Mouse (Mus musculus): ENCODE data around the gene Ifi211. TPM values are rescaled to one million over a fixed set of nuclear protein-coding genes. Genes with fewer than 3 reads are reported as not detected.
"Not testable (repeated sequence)": the region's sequence is repeated elsewhere in the genome, so short reads cannot be mapped to it uniquely, and the experiment has no call there.

Gene Ifi211
- total RNA-seq, 2 experiments from 2014 or later = 3.1 to 5.3 TPM

DNA sequence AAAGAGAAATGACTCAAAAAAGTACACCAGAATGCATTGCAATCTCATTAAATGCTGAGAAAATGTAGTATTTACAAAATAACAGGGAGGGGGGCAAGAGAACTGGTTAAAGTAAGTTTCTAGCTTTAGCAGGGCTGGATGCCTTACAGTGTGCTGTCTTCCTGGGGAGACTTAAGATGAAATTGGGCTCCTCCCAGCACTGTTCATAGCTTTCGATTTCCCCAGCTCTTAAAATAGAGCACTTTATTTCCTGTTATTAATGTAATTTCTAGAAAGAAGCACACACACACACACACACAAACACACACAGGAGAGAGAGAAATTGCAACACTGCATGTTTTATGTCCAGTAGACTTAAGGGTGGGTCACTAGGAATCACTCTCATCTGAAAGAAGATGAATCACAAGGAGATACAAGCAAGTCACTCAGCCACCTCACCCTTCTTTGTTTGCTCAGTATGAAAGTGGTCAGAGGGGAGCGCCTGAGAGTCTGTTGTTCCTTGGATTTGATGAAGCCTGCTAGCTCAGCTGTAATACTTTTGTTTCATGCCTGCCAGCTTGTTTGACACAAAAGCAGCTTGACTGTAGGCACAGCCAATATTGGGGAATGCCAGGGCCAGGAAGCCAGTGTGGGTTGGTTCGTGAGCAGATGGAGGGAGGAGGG lies 32.7 kb downstream of the Ifi211 start:
- not testable (repeated sequence) for DNase-seq (ENCODE audit: low spot score in 2 of 2)

DNA sequence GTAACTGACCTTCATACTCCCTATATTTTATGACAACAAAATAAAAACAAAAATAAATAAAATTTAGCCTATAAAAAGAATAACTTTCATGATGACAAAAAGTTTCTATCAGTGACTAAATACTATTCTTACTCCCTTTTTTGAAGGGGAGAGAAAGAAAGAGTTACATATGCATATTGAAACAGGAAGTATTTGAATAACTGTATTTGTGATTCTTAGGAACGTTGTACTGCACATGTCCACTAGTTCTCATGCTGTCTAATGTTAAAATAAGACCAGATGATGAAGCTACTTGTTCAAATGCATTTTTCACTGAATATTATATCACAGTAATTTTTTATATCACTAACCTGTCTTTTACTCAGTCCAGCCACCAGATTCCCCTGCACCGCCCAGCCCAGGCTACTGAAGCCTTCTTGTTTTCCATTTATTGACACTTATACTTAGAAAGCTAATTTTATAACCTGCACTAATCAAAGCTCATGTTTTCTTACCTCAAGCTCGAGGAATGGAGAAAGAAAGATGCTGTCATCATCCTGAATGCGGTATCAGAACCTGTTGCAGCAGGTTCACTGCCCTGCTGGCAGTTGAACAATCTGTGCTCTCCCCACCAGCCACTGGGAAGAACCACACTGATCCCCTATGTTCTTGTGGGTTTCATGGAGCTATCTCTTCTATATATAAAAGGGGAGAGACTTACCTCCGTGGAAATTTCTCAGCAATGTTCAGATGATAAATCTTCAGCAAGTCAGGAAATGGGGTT lies 33.4 kb downstream of the Ifi211 start:
- not testable (repeated sequence) for DNase-seq (ENCODE audit: low spot score in 2 of 2)

DNA sequence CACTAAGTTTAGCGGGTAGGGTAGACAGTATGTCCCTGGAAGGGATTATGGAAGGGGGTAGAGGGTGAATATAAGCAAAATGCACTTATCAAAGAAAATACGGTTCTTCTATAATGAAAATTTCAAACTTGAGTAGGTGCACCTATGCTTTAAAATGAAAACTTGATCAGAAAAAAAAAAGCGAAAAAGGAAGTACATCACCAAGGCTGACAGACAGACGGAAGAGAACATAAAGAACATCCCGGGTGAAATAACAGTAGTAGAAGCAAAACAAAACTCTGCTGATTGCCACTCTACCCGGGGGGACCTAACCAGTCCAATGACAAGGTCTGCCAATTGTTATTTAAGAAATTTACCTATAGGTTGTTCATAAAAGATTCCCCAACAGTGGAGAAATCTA lies 34.6 kb downstream of the Ifi211 start:
- not testable (repeated sequence) for DNase-seq (ENCODE audit: low spot score in 2 of 2)

DNA sequence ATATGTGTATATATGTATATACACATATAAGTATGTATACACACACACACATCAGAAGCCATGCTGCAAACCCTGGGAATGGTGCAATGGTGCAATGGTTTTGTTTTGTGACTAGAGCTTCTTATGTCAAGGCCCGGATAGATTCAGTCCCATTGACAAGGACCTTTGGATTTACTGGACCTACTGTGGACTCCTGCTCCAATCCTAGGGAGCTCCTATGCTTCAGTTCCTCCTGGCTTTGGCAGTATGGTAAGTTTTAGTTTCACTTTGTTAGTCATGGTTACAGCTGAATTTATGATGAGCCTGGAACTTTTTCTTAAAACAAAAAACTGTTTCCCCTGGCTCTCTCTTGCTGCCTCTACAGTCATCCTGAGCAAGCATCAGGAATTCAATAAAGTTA lies 35.7 kb downstream of the Ifi211 start:
- not testable (repeated sequence) for DNase-seq (ENCODE audit: low spot score in 2 of 2)

DNA sequence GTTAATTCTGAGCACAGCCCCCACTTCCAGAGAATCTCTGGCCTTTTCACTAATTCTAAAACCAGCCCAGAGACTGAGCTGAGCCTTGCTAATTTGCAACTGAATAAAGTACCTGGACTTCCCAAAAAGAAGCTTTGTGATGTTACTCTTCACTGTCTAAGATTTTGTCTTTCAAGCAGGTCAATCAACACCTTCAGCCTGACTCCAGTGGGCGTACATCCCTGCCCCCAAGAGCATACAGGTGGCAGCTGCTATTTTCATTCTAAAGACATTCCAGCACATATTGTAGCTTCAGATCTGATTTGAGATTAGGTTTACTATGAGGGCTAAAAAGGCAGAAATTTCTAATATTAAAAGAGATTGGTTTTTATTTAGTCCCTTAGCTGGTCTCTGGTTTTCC lies 44.3 kb downstream of the Ifi211 start:
- DNase-seq (ENCODE audit: low spot score in 2 of 2) = not testable (repeated sequence)

DNA sequence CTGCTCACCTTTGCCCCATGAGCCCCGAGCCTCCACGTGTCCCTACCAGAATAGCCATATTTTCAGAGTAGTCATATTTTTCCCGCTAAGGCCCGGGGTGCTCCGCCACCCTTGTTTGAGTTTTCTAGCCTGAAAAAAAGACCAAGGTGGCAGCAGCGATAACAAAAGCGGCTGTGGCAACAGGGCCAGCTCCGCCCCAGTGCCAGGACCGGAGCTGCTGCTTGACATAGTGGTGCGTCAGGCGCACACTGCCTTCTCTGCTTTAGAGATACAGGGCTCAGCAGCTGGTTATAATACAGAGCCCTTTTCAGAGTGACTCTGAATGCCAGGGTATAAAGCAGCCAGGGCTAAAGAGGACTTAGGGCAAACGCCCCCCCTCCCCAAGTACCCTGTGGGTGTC lies 46.3 kb downstream of the Ifi211 start:
- DNase-seq (ENCODE audit: low spot score in 2 of 2) = no peak

DNA sequence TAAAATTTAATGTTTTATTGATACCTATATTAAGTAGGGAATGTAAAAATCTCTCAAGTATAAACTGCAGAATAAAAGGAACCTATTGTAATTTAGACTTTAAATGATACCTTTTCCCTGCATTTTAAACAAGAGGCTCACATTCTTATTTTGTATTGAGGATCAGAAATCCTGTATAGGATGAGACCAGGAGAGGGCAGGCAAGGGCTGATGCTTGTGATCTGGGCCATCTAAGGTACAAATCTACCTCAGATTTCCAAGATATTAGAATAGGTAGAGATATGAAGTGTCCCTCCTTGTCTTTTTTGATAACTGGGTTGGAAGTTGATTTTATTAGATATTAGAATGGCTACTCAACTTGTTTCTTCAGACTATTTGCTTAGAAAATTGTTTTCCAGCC lies 59.1 kb downstream of the Ifi211 start:
- DNase-seq (ENCODE audit: low spot score in 2 of 2) = not testable (repeated sequence)

DNA sequence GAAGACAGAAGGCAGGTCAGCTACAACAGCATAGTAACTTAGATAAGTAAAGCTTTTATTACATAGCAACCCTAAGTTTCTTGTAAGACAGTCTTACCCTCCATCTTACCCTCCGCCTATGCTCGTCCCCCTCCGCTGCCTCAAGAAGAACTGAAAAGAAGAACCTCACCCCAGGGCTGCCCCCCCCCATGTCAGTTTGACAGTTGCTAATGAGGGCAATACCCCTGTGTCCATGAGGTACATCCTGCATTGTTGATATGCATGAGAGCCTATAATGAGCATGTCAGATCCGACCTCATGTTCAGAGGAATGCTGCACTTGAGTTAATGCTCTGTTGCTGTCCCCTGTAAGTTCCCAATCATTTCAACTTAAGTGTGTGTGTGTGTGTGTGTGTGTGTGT lies 60.0 kb downstream of the Ifi211 start:
- DNase-seq (ENCODE audit: low spot score in 2 of 2) = not testable (repeated sequence)

Other genes with a start within 250 kb of the Ifi211 start
- 1 to 10 TPM; 1.5 to 2.0 TPM for gene Ifi208, start 239.4 kb downstream of the Ifi211 start, total RNA-seq (2021)
- 1 to 10 TPM; 4.9 to 8.6 TPM for gene Ifi207, start 171.3 kb downstream of the Ifi211 start, total RNA-seq (2021)
- gene Ifi204, start 146.1 kb downstream of the Ifi211 start, total RNA-seq (2021) = 10 to 100 TPM in 1 of 2 experiments, 1 to 10 TPM in 1; 6.6 to 10.6 TPM
- 10 to 100 TPM; 14.6 to 15.3 TPM for gene Mndal, start 29.4 kb upstream of the Ifi211 start, total RNA-seq (2021)
- gene Ifi203, start 29.6 kb upstream of the Ifi211 start, total RNA-seq (2021) = 10 to 100 TPM; 10.3 to 14.7 TPM
- not detected for gene Ifi202b, start 69.7 kb upstream of the Ifi211 start, total RNA-seq (2021)
- gene Ifi205, start 118.8 kb upstream of the Ifi211 start, total RNA-seq (2021) = 10 to 100 TPM in 1 of 2 experiments, 1 to 10 TPM in 1; 6.8 to 16.8 TPM
- not detected for gene Olfr433, start 127.7 kb upstream of the Ifi211 start, total RNA-seq (2021)
- gene Olfr432, start 136.2 kb upstream of the Ifi211 start, total RNA-seq (2021) = not detected
- gene Olfr430, start 153.6 kb upstream of the Ifi211 start, total RNA-seq (2021) = not detected
- not detected for gene Olfr429, start 171.3 kb upstream of the Ifi211 start, total RNA-seq (2021)
- gene Olfr427, start 183.8 kb upstream of the Ifi211 start, total RNA-seq (2021) = not detected
- not detected for gene Olfr231, start 208.1 kb upstream of the Ifi211 start, total RNA-seq (2021)
- not detected for gene Olfr424, start 218.5 kb upstream of the Ifi211 start, total RNA-seq (2021)
- gene Olfr420, start 242.6 kb upstream of the Ifi211 start, total RNA-seq (2021) = not detected